ENCODE assay signal across 9 mouse cellular contexts in the genomic region with DNA sequence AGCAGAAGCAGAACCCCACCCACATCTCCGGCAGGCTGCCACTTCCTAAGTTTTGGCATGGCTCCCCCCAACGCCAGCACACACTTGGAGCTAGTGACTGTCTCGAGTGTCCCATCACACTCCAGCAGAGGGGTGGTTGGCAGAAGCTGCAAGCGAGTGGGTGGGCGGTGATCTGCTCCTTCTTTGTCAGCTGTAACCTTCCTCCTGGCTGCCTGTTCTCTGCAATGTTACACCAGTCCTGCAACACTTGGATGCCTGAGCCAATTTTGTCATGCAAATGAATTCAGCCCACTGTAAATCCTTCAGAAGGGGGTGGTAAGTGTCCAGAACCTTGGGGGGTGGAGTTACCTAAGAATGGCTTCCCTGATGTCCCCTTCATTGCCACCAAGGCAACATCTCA.
DNase-seq lines count a peak whose midpoint lies in the region.
"Had no signal": no experiment of that assay in that cellular context is flagged by ENCODE, and none has a peak within 500 bp of the region (broad histone marks: within the 10 kb centered on the region; RNA-seq: fewer than 3 reads in every experiment).

No protein-coding gene starts in this region.

- intact Hi-C loops in left cerebral cortex, postnatal 25 days (cut with DNase I) = loop anchor here (2.0 kb wide), 1 partner anchor 63 kb away; no protein-coding TSS in a partner anchor

- DNase-seq in ES-CJ7 (ENCODE audit: low read depth, low spot score) = peak; percentile 67
- peak; percentile 14 for DNase-seq in MN1 (ENCODE audit: low spot score)
- DNase-seq in layer of hippocampus, adult 8-10 months (ENCODE audit: low spot score in 2 of 2) = peak; percentile 64 to 72
- DNase-seq in left cerebral cortex, postnatal 25 days (ENCODE audit: low spot score in 2 of 2) = peak; percentile 56 to 97
- DNase-seq in urinary bladder, adult 2 months (ENCODE audit: low spot score) = no peak
- DNase-seq in kidney, postnatal 4 days = no peak
- DNase-seq in heart, adult 11 months = no peak
- DNase-seq: cerebellum, postnatal 14 days; kidney, adult 2 months had no signal

Comparison
In these comparisons a context has a peak if more than half of its experiments do, and no peak if none do; other contexts are left out.
1. DNase-seq: peak in ES-CJ7 (single experiment), MN1 (single experiment), layer of hippocampus, adult 8-10 months (2 of 2) and left cerebral cortex, postnatal 25 days (2 of 2); none in urinary bladder, adult 2 months (single experiment), kidney, postnatal 4 days (0 of 2) and heart, adult 11 months (single experiment).